Mouse (Mus musculus): ENCODE data around the gene Fam184a. TPM values are rescaled to one million over a fixed set of nuclear protein-coding genes. Genes with fewer than 3 reads are reported as not detected.

The Fam184a gene
- polyA plus RNA-seq, 1 experiment = 3.9 TPM

DNA sequence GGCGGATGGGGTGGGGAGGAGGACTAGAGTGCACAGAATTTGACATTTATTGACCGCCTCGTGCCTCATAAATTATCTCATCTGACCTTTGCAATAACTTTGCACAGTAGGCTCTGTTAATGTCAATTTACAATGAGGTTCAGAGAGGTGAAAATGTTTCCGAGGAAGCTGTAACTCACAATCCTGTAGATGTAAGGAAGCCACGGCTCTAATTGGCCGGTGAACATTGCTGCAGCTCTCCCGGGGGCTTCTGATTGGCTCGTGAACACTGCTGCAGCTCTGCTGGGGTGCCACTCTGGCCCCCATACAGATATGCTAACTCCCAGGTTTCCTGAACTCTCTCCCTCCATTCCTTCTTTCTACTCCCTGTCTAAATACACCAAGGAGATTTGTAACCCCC lies 12.1 kb downstream of the Fam184a start:
- WGBS = 39% methylated on average over 8 of the region's 8 CpGs
- Histone ChIP-seq H3K27me3 (replicated peaks; ENCODE audit: control insufficient read depth, insufficient read depth, low read length) (no peaks in the 10 kb centered on the region), H3K4me1 (ENCODE audit: control insufficient read depth, insufficient read depth, low read length) (no peaks in the 10 kb centered on the region; the same call in 1 of the 2 replicates), H3K27ac (ENCODE audit: insufficient read depth, low read depth, low read length) (no peak overlapping the region), H3K4me3 (ENCODE audit: insufficient read depth, low read depth, low read length) (no peak overlapping the region), H3K36me3 (ENCODE audit: control insufficient read depth, insufficient read depth, low read length) (no peaks in the 10 kb centered on the region)
- DNase-seq = no peak
- no peak for TF ChIP-seq CTCF (conservative IDR thresholded peaks at IDR 0.05; ENCODE audit: insufficient read depth, insufficient read length, low read depth, low read length)
- TF ChIP-seq POLR2A (IDR thresholded peaks at IDR 0.05; ENCODE audit: low read depth, low read length) = no peak

DNA sequence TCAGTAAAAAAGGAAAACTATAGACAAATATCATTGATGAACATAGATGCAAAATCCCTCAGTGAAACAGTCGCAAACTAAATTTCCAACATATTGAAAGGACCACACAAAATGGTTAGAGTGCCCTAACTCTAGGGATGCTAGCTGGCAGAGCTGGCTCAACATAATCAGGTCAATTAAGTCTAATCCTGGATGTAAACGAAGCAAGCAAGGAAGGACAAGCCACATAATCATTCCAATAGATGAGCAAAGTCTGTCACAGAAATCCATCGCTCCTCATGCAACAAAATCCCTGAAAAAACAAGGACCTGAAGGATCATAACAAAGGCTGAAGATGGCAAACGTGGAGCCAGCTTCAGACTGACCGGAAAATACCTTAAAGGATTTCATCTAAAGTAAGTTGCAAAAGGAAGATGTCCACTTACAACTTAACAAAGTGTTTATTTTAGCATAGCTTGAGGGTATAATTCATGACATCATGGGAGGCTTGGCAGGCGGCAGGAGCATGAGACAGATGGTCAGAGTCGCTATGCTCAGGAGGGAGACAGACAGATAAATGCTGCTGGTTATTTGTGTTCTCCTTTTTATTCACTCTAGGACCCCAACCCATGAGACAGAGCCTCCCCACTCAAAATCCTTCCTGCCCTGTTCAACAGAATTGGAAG lies 15.6 kb downstream of the Fam184a start:
- H3K27me3 ChIP-seq (replicated peaks; ENCODE audit: control insufficient read depth, insufficient read depth, low read length) = no peaks in the 10 kb centered on the region
- H3K36me3 ChIP-seq (ENCODE audit: control insufficient read depth, insufficient read depth, low read length) = no peaks in the 10 kb centered on the region
- H3K4me3 ChIP-seq (ENCODE audit: insufficient read depth, low read depth, low read length) = no peak overlapping the region
- TF ChIP-seq POLR2A (IDR thresholded peaks at IDR 0.05; ENCODE audit: low read depth, low read length) (no peak), CTCF (conservative IDR thresholded peaks at IDR 0.05; ENCODE audit: insufficient read depth, insufficient read length, low read depth, low read length) (no peak)
- WGBS = 69% methylated on average over 7 of the region's 7 CpGs
- H3K27ac ChIP-seq (ENCODE audit: insufficient read depth, low read depth, low read length) = no peak overlapping the region
- no peak for DNase-seq
- H3K4me1 ChIP-seq (ENCODE audit: control insufficient read depth, insufficient read depth, low read length) = peaks cover 3% of the 10 kb centered on the region; the same call in 1 of the 2 replicates

DNA sequence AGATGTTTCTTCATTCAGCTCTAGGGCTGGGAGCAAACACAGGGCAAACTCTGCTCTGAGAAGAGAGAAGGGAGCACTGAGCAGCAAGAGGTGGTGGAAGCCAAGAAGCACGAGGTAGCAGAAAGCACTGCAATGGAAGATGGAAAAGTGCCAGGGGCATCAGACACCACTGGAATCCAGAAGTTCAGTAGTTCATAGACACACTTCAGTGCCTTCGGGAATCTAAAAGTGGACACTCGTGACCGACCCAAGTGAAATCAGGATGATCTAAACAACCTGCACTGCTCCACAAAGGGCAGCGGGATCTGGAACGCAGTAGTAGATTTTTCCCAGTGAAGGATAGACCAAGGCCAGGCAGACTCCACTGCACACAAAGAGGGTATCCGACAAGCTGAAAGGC lies 18.6 kb downstream of the Fam184a start:
- 25% methylated on average over 7 of the region's 7 CpGs for WGBS
- Histone ChIP-seq H3K27me3 (replicated peaks; ENCODE audit: control insufficient read depth, insufficient read depth, low read length) (no peaks in the 10 kb centered on the region), H3K4me1 (ENCODE audit: control insufficient read depth, insufficient read depth, low read length) (peaks cover 3% of the 10 kb centered on the region; the same call in 1 of the 2 replicates), H3K4me3 (ENCODE audit: insufficient read depth, low read depth, low read length) (no peak overlapping the region), H3K27ac (ENCODE audit: insufficient read depth, low read depth, low read length) (peak overlapping the region; percentile 71; the same call in 1 of the 2 replicates), H3K36me3 (ENCODE audit: control insufficient read depth, insufficient read depth, low read length) (no peaks in the 10 kb centered on the region)
- TF ChIP-seq POLR2A (IDR thresholded peaks at IDR 0.05; ENCODE audit: low read depth, low read length) = no peak
- no peak for TF ChIP-seq CTCF (conservative IDR thresholded peaks at IDR 0.05; ENCODE audit: insufficient read depth, insufficient read length, low read depth, low read length)
- peak; percentile 92 for DNase-seq

DNA sequence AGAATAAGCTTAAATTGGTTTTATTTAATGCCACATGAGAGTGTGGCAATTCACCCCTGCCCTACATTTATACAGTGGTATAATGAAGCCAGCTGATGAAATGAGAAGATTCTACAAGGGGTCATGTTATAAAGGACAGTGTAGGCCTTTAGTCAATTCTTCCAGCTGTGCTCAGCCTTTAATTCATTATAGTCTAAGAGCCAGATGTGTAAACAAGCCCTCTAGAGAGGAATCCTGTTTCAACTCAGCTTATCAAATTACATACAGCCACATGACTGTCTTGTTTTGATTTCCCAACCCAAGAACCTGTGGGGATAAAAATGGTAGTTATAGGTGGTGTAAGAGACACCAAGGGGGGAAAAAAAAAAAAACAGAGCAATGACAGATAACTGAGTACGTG lies 22.0 kb downstream of the Fam184a start:
- WGBS = 71% methylated on average over 1 of the region's 1 CpGs
- Histone ChIP-seq H3K27me3 (replicated peaks; ENCODE audit: control insufficient read depth, insufficient read depth, low read length) (no peaks in the 10 kb centered on the region), H3K4me1 (ENCODE audit: control insufficient read depth, insufficient read depth, low read length) (peaks cover 6% of the 10 kb centered on the region; the same call in 1 of the 2 replicates), H3K27ac (ENCODE audit: insufficient read depth, low read depth, low read length) (no peak overlapping the region), H3K4me3 (ENCODE audit: insufficient read depth, low read depth, low read length) (no peak overlapping the region), H3K36me3 (ENCODE audit: control insufficient read depth, insufficient read depth, low read length) (no peaks in the 10 kb centered on the region)
- TF ChIP-seq CTCF (conservative IDR thresholded peaks at IDR 0.05; ENCODE audit: insufficient read depth, insufficient read length, low read depth, low read length) (no peak), POLR2A (IDR thresholded peaks at IDR 0.05; ENCODE audit: low read depth, low read length) (no peak)
- DNase-seq = no peak

DNA sequence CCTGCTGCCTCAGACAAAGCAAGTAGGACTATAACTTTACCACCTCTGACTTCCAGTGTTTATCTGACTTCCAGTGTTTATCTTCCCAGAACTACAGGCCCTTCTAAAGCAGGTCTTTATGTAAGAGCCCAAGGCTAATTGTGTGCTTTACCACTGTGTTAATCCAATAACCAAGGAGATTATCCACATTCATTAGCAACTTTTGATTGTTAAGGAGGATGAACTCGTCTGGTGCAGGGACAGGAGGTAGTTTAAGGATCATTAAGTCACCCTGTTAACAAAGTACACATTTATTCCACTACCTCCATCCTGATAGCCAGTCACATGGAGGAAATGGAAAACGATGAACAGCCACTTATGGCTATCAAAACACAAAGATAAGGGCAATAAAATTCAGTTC lies 25.6 kb downstream of the Fam184a start:
- Histone ChIP-seq H3K4me1 (ENCODE audit: control insufficient read depth, insufficient read depth, low read length) (0 out of 2 replicates have a peak, but pooled peaks cover 2% of the 10 kb centered on the region), H3K4me3 (ENCODE audit: insufficient read depth, low read depth, low read length) (no peak overlapping the region), H3K27ac (ENCODE audit: insufficient read depth, low read depth, low read length) (no peak overlapping the region), H3K36me3 (ENCODE audit: control insufficient read depth, insufficient read depth, low read length) (no peaks in the 10 kb centered on the region), H3K27me3 (replicated peaks; ENCODE audit: control insufficient read depth, insufficient read depth, low read length) (no peaks in the 10 kb centered on the region)
- no peak for DNase-seq
- 22% methylated on average over 2 of the region's 2 CpGs for WGBS
- no peak for TF ChIP-seq CTCF (conservative IDR thresholded peaks at IDR 0.05; ENCODE audit: insufficient read depth, insufficient read length, low read depth, low read length)

DNA sequence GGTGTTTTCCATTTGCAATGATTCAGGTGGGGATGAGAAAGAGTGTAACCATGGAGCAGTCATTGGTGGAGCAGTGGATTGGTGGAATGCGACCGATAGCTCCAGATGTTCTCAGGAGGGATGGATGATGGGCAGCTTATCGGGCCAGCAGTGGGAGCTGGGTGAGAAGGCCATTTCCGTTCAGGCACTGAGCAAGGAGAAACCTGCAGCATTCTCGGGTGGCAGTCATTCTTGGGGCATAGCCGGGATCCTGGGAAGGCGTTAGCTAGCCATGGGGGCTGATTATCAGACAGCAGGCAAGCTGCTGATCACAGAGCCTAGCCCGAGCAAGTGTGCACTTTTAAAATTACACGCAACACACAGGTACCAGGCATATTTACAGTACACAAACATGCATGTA lies 46.4 kb downstream of the Fam184a start:
- Histone ChIP-seq H3K4me1 (ENCODE audit: control insufficient read depth, insufficient read depth, low read length) (no peaks in the 10 kb centered on the region), H3K27me3 (replicated peaks; ENCODE audit: control insufficient read depth, insufficient read depth, low read length) (no peaks in the 10 kb centered on the region), H3K4me3 (ENCODE audit: insufficient read depth, low read depth, low read length) (no peak overlapping the region), H3K27ac (ENCODE audit: insufficient read depth, low read depth, low read length) (no peak overlapping the region), H3K36me3 (ENCODE audit: control insufficient read depth, insufficient read depth, low read length) (no peaks in the 10 kb centered on the region)
- TF ChIP-seq CTCF (conservative IDR thresholded peaks at IDR 0.05; ENCODE audit: insufficient read depth, insufficient read length, low read depth, low read length) (no peak), POLR2A (IDR thresholded peaks at IDR 0.05; ENCODE audit: low read depth, low read length) (no peak)
- no peak for DNase-seq
- WGBS = 94% methylated on average over 9 of the region's 9 CpGs

DNA sequence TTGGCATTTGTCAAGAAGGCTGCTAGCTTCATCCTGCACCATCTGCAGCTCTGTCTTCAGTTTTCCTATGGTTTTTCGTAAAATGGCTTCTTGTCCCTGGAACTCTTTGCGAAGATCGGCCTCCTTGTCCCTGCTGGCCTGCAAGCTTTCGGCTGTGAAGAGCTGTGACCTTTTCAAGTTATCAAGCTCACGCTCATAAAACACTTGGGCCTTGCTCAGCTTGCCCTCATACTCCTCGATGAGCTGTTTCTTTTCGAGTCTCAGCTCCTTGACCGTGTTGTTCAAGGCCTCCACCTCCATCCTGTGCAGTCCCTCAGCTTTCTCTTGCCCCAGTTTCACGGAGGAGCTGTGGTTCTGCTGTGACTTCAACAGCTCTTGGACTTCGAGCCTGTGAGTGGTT lies 52.4 kb downstream of the Fam184a start:
- DNase-seq = no peak
- Histone ChIP-seq H3K27ac (ENCODE audit: insufficient read depth, low read depth, low read length) (no peak overlapping the region), H3K4me1 (ENCODE audit: control insufficient read depth, insufficient read depth, low read length) (no peaks in the 10 kb centered on the region), H3K4me3 (ENCODE audit: insufficient read depth, low read depth, low read length) (no peak overlapping the region), H3K36me3 (ENCODE audit: control insufficient read depth, insufficient read depth, low read length) (no peaks in the 10 kb centered on the region), H3K27me3 (replicated peaks; ENCODE audit: control insufficient read depth, insufficient read depth, low read length) (no peaks in the 10 kb centered on the region)
- 90% methylated on average over 10 of the region's 10 CpGs for WGBS
- no peak for TF ChIP-seq CTCF (conservative IDR thresholded peaks at IDR 0.05; ENCODE audit: insufficient read depth, insufficient read length, low read depth, low read length)
- TF ChIP-seq POLR2A (IDR thresholded peaks at IDR 0.05; ENCODE audit: low read depth, low read length) = no peak

Measured in kidney, adult 2 months (tissue).